Mouse (Mus musculus) forebrain, embryonic 12.5 days (tissue): Measurements from ENCODE around the gene Sfrp2. TPM values are rescaled to one million over a fixed set of nuclear protein-coding genes. Genes with fewer than 3 reads are reported as not detected.

Experiments
- ATAC-seq: fragments of 200-750 bp; cut with Nextera tagmentation; 2 replicates; pipeline ENCODE4 v1.8.0; 2017; ENCODE audit warnings: moderate TSS enrichment; ENCODE audit not compliant: low FRiP score
- H3K27ac ChIP-seq: fragments of 300-500 bp; sonication (generic); 2 replicates; pipeline ENCODE4 v1.5.1; 2016; ENCODE audit warnings: mild to moderate bottlenecking
- H3K27me3 ChIP-seq: fragments of 300-500 bp; sonication (generic); 2 replicates; pipeline ENCODE4 v1.6.1; 2016; ENCODE audit warnings: mild to moderate bottlenecking
- H3K36me3 ChIP-seq: fragments of 300-500 bp; sonication (generic); replicated peaks from 2 replicates; pipeline ENCODE4 v1.6.1; 2016; ENCODE audit warnings: mild to moderate bottlenecking
- H3K4me1 ChIP-seq: fragments of 300-500 bp; sonication (generic); 2 replicates; pipeline ENCODE4 v1.6.1; 2016
- H3K4me2 ChIP-seq: fragments of 300-500 bp; sonication (generic); 2 replicates; pipeline ENCODE4 v1.6.1; 2016; ENCODE audit warnings: mild to moderate bottlenecking, moderate library complexity
- H3K4me3 ChIP-seq: fragments of 300-500 bp; sonication (generic); replicated peaks from 2 replicates; pipeline ENCODE4 v1.5.1; 2016; ENCODE audit warnings: mild to moderate bottlenecking
- H3K9ac ChIP-seq: fragments of 300-500 bp; sonication (generic); 2 replicates; pipeline ENCODE4 v1.6.1; 2016; ENCODE audit warnings: mild to moderate bottlenecking
- H3K9me3 ChIP-seq: fragments of 300-500 bp; sonication (generic); 2 replicates; pipeline ENCODE4 v1.6.1; 2016
- WGBS: fragments of 180-500 bp; shearing (Covaris S2); methylation state at CpG from one replicate; pipeline ENCODE4 v1.1.7; 2016; 5-methylcytosine and 5-hydroxymethylcytosine counted together
- polyA plus RNA-seq: library from polyadenylated mRNA; unstranded; fragments of >200 nt; fragmentation: Nextera tagmentation; extraction: Ambion mirVana; gene quantifications from 2 replicates; pipeline ENCODE4 v1.2.1, GENCODE M21; 2016

Gene Sfrp2
- polyA plus RNA-seq, 1 experiment from 2014 or later: 105 TPM

GRCm38 (mm10) chr3:83808483-83808882 is 42.4 kb downstream of the Sfrp2 start:
- Histone ChIP-seq H3K4me1 (no peaks in the 10 kb centered on the region), H3K9me3 (no peaks in the 10 kb centered on the region), H3K36me3 (no peaks in the 10 kb centered on the region), H3K27me3 (no peaks in the 10 kb centered on the region), H3K27ac (no peak overlapping the region), H3K9ac (no peak overlapping the region), H3K4me2 (no peak overlapping the region), H3K4me3 (no peak overlapping the region)
- WGBS: 88% methylated on average over 12 of the region's 12 CpGs
- ATAC-seq: no peak

GRCm38 (mm10) chr3:83811987-83812386 is 45.9 kb downstream of the Sfrp2 start:
- ATAC-seq: no peak
- Histone ChIP-seq H3K4me3 (no peak overlapping the region), H3K27me3 (no peaks in the 10 kb centered on the region), H3K27ac (no peak overlapping the region), H3K4me1 (no peaks in the 10 kb centered on the region), H3K9me3 (no peaks in the 10 kb centered on the region), H3K36me3 (no peaks in the 10 kb centered on the region), H3K4me2 (no peak overlapping the region), H3K9ac (no peak overlapping the region)
- WGBS: 86% methylated on average over 7 of the region's 7 CpGs

- no peak for ATAC-seq
- H3K4me2 ChIP-seq: no peak overlapping the region
- no peaks in the 10 kb centered on the region for H3K4me1 ChIP-seq
- no peaks in the 10 kb centered on the region for H3K36me3 ChIP-seq
- H3K9ac ChIP-seq: no peak overlapping the region
- H3K4me3 ChIP-seq: no peak overlapping the region
- no peaks in the 10 kb centered on the region for H3K9me3 ChIP-seq
- no peak overlapping the region for H3K27ac ChIP-seq
- no peaks in the 10 kb centered on the region for H3K27me3 ChIP-seq
Observed at GRCm38 (mm10) chr3:83812863-83813262, 46.7 kb downstream of the Sfrp2 start.

- Histone ChIP-seq H3K4me1 (no peaks in the 10 kb centered on the region), H3K9ac (no peak overlapping the region), H3K4me3 (no peak overlapping the region), H3K4me2 (no peak overlapping the region), H3K27me3 (no peaks in the 10 kb centered on the region), H3K27ac (no peak overlapping the region), H3K9me3 (no peaks in the 10 kb centered on the region), H3K36me3 (no peaks in the 10 kb centered on the region)
- 82% methylated on average over 4 of the region's 4 CpGs for WGBS
- ATAC-seq: no peak
Observed at GRCm38 (mm10) chr3:83816372-83816925, 50.3 kb downstream of the Sfrp2 start.

GRCm38 (mm10) chr3:83823774-83824173 is 57.7 kb downstream of the Sfrp2 start:
- Histone ChIP-seq H3K9me3 (no peaks in the 10 kb centered on the region), H3K36me3 (no peaks in the 10 kb centered on the region), H3K4me2 (no peak overlapping the region), H3K4me3 (no peak overlapping the region), H3K27ac (no peak overlapping the region), H3K9ac (no peak overlapping the region), H3K27me3 (no peaks in the 10 kb centered on the region), H3K4me1 (no peaks in the 10 kb centered on the region)
- 90% methylated on average over 4 of the region's 4 CpGs for WGBS
- no peak for ATAC-seq

Other genes starting within 250 kb of the Sfrp2 start
- 0.60 and 0.88 TPM in 2 replicates for gene Tlr2, start 75.4 kb downstream of the Sfrp2 start, polyA plus RNA-seq